Mouse (Mus musculus): ENCODE measurements at regions not wholly inside any gene's neighbourhood (a gene's known extent, or its start where the extent isn't known, plus 50 kb on each side); places are given as distances from the start of the nearest gene placed in this dataset.

DNA sequence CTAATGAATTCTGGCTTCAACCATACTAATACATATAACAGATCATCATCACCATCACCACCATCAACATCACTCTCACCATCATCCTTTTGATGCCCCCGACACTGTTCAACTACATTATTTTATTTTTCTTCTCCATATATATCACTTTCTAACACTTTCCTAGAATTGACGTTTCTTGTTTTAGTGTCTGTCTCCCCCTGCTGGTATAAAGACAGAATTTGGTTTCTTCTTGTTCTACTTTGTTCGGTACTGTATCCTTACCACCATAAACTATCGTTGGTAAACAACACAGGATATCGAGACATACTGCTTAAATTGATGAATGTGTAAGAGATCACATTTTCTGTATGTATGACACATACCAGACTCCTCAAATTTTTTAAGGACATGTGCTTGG lies 92.5 kb upstream of the Tab3 start:
- DNase-seq = no peak

DNA sequence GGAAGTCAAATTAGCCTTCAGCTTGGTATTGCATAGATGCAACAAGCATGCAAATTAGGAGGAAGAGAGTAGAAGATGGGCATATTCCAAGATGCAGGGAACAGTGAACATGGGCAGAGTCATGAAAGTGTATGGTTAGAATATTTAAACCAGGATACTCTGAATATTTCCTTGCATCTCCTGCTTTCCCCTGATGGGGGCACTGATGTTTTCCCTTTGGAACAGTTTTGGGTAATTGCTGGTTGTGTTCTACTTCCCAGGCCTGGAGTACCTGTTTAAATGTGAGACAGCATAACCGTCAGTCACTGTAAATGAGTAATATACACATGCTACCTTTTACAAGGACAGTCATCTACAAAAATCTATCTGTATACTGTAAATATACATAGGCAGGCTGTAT lies 76.9 kb upstream of the Tab3 start:
- DNase-seq = peak; percentile 5
